Mouse (Mus musculus): ENCODE data around the gene Ube2n. TPM values are rescaled to one million over a fixed set of nuclear protein-coding genes. Genes with fewer than 3 reads are reported as not detected.

Ube2n gene
- polyA plus RNA-seq, 1 experiment from 2014 or later: 189 TPM

DNA sequence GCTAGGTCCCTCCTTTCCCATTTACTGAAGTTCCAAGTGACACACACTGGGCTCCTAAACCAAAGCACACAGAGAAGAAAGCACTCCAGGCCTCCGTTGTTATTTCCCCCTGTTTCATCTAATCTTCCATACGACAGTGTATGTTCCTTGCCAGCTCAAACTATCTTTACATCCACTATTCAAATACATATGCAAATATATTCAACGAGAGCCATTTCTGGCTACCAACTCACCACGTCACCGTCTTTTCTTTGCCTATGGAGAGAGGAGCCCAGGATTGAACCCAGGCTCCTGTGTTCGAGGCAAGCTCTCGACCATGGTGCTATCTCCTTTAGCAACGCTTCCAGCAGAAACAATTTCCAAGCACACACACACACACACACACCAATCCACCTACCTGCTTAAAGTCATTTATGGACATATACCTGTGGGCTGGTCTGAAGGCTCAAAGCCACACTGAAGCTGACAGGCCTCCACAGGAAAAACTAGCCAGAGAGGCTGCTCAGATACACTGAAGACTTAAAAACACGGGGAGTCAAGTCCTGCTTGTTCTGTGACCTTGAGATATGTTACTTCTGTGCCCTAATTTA, 45.5 kb downstream of the Ube2n start:
- WGBS: 69% methylated on average over 9 of the region's 9 CpGs
- H3K27me3 ChIP-seq (replicated peaks; ENCODE audit: insufficient read depth, low read length): no peaks in the 10 kb centered on the region
- no peaks in the 10 kb centered on the region for H3K36me3 ChIP-seq (ENCODE audit: insufficient read depth, low read length)
- H3K27ac ChIP-seq (ENCODE audit: low read length): no peak overlapping the region
- H3K9ac ChIP-seq (replicated peaks; ENCODE audit: low read depth): no peak overlapping the region
- no peak overlapping the region for H3K4me2 ChIP-seq (replicated peaks; ENCODE audit: low read depth, low read length)
- no peaks in the 10 kb centered on the region for H3K9me3 ChIP-seq (ENCODE audit: low read length)
- no peak for ATAC-seq
- DNase-seq (ENCODE audit: low spot score): no peak
- H3K4me1 ChIP-seq (ENCODE audit: insufficient read depth, low read depth, low read length): peaks cover 9% of the 10 kb centered on the region; the same call in 1 of the 2 replicates
- no peak for TF ChIP-seq CTCF (IDR thresholded peaks at IDR 0.05)
- no peak for TF ChIP-seq EP300 (IDR thresholded peaks at IDR 0.05)
- H3K4me3 ChIP-seq (ENCODE audit: low read depth, low read length): no peak overlapping the region

DNA sequence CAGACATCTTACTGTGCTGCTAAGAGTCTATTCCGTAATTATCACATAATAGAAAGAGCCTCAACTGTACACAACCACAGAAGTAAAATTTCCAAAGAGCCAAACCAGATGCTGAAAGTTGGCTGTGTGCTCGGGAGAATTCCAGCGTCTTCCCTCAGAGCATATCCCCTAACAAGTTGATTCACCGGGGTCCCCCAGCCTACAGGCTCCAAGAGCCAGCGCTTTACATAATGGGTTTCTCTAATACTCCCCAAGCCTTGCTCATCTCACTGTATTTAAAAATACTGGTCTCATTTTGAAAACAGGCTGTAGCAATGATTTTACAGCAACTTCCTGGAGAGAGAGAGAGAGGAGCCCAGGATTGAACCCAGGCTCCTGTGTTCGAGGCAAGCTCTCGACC, 46.7 kb downstream of the Ube2n start:
- no peak overlapping the region for H3K9ac ChIP-seq (replicated peaks; ENCODE audit: low read depth)
- ATAC-seq (no peak), DNase-seq (ENCODE audit: low spot score) (no peak)
- no peak overlapping the region for H3K27ac ChIP-seq (ENCODE audit: low read length)
- peak overlapping the region; percentile 62 for H3K4me2 ChIP-seq (replicated peaks; ENCODE audit: low read depth, low read length)
- no peaks in the 10 kb centered on the region for H3K36me3 ChIP-seq (ENCODE audit: insufficient read depth, low read length)
- H3K4me3 ChIP-seq (ENCODE audit: low read depth, low read length): peak overlapping the region; percentile 93
- no peaks in the 10 kb centered on the region for H3K9me3 ChIP-seq (ENCODE audit: low read length)
- TF ChIP-seq CTCF (IDR thresholded peaks at IDR 0.05): no peak
- TF ChIP-seq EP300 (IDR thresholded peaks at IDR 0.05): no peak
- H3K4me1 ChIP-seq (ENCODE audit: insufficient read depth, low read depth, low read length): peaks cover 13% of the 10 kb centered on the region; the same call in 1 of the 2 replicates
- no peaks in the 10 kb centered on the region for H3K27me3 ChIP-seq (replicated peaks; ENCODE audit: insufficient read depth, low read length)
- WGBS: 33% methylated on average over 7 of the region's 7 CpGs

DNA sequence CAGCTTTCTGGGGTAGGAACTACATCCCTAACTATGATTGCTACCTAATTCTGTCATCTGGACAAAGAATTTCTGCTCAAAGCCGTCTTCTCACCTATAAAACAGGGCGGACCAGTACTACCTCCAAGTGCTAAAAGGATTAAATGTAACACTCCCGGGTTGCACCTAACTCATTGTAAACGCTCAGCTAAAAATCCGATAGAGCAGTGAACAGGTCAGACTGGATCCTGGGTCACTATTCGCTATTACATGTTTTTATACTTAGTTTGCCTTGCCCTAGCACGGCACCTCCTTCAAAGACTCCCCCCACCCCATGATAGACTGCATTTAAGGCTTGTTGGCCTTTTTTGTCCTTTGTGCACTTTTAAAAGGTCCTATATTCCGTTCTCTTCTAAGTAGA, 47.5 kb downstream of the Ube2n start:
- ATAC-seq (no peak), DNase-seq (ENCODE audit: low spot score) (no peak)
- no peaks in the 10 kb centered on the region for H3K36me3 ChIP-seq (ENCODE audit: insufficient read depth, low read length)
- H3K9ac ChIP-seq (replicated peaks; ENCODE audit: low read depth): peak overlapping the region; percentile 81
- H3K27me3 ChIP-seq (replicated peaks; ENCODE audit: insufficient read depth, low read length): no peaks in the 10 kb centered on the region
- WGBS: 5% methylated on average over 8 of the region's 8 CpGs
- H3K9me3 ChIP-seq (ENCODE audit: low read length): no peaks in the 10 kb centered on the region
- H3K4me2 ChIP-seq (replicated peaks; ENCODE audit: low read depth, low read length): peak overlapping the region; percentile 62
- no peak for TF ChIP-seq CTCF (IDR thresholded peaks at IDR 0.05)
- TF ChIP-seq EP300 (IDR thresholded peaks at IDR 0.05): no peak
- H3K4me1 ChIP-seq (ENCODE audit: insufficient read depth, low read depth, low read length): peaks cover 13% of the 10 kb centered on the region; the same call in 1 of the 2 replicates
- peak overlapping the region; percentile 93 for H3K4me3 ChIP-seq (ENCODE audit: low read depth, low read length)
- no peak overlapping the region for H3K27ac ChIP-seq (ENCODE audit: low read length)

DNA sequence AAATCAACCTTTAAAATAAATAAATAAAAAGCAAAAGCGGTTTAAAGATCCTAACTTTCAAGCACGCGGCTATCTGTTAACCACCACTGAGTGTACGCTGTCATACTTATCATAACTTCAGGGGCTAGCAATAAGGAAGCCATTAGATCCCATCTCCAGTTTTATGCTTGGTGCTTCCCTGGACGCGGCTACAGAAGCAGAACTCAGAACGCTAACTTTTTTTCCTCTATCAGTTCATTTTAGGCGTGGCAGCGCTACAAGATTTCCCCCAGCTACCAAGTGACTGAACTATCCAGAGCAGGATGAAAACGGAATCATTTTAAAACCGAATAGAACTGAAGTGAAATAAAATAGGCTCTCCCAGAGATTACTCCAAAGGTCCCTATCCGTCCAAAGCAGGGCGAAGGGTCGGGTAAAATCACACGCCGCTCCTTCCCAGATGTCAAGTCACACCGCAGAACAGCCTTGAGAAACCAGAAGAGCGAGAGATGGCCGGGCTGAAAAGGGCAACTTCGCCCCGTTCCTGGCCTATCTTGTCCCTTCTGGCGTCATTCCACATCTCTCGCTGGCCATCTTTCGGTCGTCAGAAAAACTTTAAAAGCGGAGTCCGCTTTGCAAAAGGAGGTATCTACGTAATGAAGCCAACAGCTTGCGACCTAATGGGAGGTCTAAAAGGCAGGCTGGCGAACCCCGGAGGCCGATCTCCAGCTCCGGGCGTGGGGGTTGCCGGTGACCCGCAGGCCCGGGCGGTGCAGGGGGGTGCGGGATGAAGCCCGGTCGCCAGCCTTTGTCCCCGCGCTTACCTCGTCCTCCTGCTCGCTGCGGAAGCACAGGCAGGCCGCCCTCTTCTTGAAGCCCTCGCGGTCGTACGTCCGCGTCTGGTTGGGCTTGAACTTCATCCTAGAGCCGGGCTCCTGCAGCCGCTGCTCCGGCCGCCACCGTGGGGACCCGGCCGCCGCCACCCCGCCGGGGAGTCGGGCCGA, 48.2 kb downstream of the Ube2n start:
- Histone ChIP-seq H3K27me3 (replicated peaks; ENCODE audit: insufficient read depth, low read length) (no peaks in the 10 kb centered on the region), H3K9me3 (ENCODE audit: low read length) (no peaks in the 10 kb centered on the region), H3K36me3 (ENCODE audit: insufficient read depth, low read length) (no peaks in the 10 kb centered on the region), H3K4me1 (ENCODE audit: insufficient read depth, low read depth, low read length) (peaks cover 13% of the 10 kb centered on the region; the same call in 1 of the 2 replicates), H3K9ac (replicated peaks; ENCODE audit: low read depth) (peak overlapping the region; percentile 81), H3K4me3 (ENCODE audit: low read depth, low read length) (peak overlapping the region; percentile 93), H3K4me2 (replicated peaks; ENCODE audit: low read depth, low read length) (peak overlapping the region; percentile 62), H3K27ac (ENCODE audit: low read length) (peak overlapping the region; percentile 87)
- under 1% methylated on average over 57 of the region's 65 CpGs for WGBS
- TF ChIP-seq CTCF (IDR thresholded peaks at IDR 0.05) (no peak), EP300 (IDR thresholded peaks at IDR 0.05) (no peak)
- DNase-seq (ENCODE audit: low spot score) (peak; percentile 50), ATAC-seq (peak; percentile 50)

DNA sequence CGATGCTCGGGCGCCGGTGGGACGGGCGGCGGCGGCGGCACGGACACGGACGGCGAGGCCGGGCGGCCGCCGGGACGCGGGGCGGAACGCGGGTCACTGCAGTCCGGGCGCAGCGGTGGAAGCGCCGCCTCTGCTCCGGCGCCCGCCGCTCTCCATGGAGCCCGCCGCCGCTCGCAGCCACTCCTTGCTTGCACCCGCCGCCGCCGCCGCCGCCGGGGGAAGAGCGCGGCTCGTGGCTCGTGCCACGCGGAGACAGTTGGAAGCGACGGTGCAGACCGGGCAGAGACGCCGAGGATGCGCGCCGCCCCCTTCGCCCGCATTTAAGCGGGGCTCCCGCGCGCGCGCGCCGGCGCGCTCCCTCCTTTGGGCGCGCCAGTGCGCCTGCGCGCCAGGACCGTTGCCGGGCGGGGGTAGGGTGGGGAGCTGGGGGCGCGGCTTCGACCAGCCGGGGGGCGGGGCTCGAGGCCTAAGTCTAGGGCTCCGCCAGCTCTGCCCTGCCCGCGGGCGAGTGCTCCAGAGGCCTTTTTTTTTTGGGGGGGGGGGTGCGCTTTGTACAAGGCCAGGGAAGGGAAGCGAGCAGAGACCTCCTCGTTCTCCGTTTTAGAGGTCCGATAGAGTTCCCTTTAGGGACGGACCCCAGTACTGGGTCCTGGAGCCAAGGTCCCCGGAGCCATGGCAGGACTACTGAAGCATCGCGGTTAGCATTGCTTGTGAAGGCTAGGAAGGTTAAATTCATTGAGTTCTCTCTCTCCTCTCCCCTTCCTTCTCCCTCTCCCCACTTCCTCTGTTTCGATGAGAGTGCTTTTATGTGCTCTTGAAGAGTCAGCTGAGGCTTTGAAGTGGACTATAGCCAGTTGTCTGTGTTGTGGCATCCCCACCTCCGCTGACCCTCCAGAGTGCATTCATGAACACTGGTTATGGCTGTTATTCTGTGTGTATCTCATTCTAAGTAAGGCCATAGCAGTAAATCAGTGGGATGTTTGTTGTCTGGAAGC, 49.2 kb downstream of the Ube2n start, which contains the start of gene Nudt4:
Gene Nudt4, minus strand, starts transcription at position 296 of the 995 bp plus-strand sequence.
- peak; percentile 93 for ATAC-seq
- H3K36me3 ChIP-seq (ENCODE audit: insufficient read depth, low read length): no peaks in the 10 kb centered on the region
- peak within 1 kb of the TSS; percentile 87 for H3K27ac ChIP-seq (ENCODE audit: low read length)
- no peaks in the 10 kb centered on the region for H3K9me3 ChIP-seq (ENCODE audit: low read length)
- TF ChIP-seq CTCF (IDR thresholded peaks at IDR 0.05) (no peak), EP300 (IDR thresholded peaks at IDR 0.05) (no peak)
- H3K4me1 ChIP-seq (ENCODE audit: insufficient read depth, low read depth, low read length): peaks cover 13% of the 10 kb centered on the region; the same call in 1 of the 2 replicates
- no peaks in the 10 kb centered on the region for H3K27me3 ChIP-seq (replicated peaks; ENCODE audit: insufficient read depth, low read length)
- peak; percentile 95 for DNase-seq (ENCODE audit: low spot score)
- H3K9ac ChIP-seq (replicated peaks; ENCODE audit: low read depth): peak within 1 kb of the TSS; percentile 81
- H3K4me2 ChIP-seq (replicated peaks; ENCODE audit: low read depth, low read length): peak within 1 kb of the TSS; percentile 62
- WGBS: 10% methylated on average over 32 of the region's 97 CpGs
- H3K4me3 ChIP-seq (ENCODE audit: low read depth, low read length): peak within 1 kb of the TSS; percentile 93

Data from lung, postnatal 0 days (tissue).